Mouse (Mus musculus): Measurements from ENCODE around the gene Sspn. TPM values are rescaled to one million over a fixed set of nuclear protein-coding genes. Genes with fewer than 3 reads are reported as not detected.

Sspn gene
- total RNA-seq, 2 experiments from 2014 or later = not detected

GRCm38 (mm10) chr6:145972107-145972506 lies 40.7 kb downstream of the Sspn start:
- peak; percentile 50 for ATAC-seq (replicated peaks; ENCODE audit: poor library complexity)

GRCm38 (mm10) chr6:145972836-145973235 lies 41.4 kb downstream of the Sspn start:
- no peak for ATAC-seq (replicated peaks; ENCODE audit: poor library complexity)

- no peak for ATAC-seq (replicated peaks; ENCODE audit: poor library complexity)
These were observed 41.9 kb downstream of the Sspn start for GRCm38 (mm10) chr6:145973356-145973755.

- ATAC-seq (replicated peaks; ENCODE audit: poor library complexity) = no peak
These were observed 43.3 kb downstream of the Sspn start for GRCm38 (mm10) chr6:145974766-145975165.

- no peak for ATAC-seq (replicated peaks; ENCODE audit: poor library complexity)
These were observed 45.9 kb downstream of the Sspn start for GRCm38 (mm10) chr6:145977344-145977743.

- 0 out of 2 replicates have a peak, but pooled peaks have one; percentile 9 for ATAC-seq (replicated peaks; ENCODE audit: poor library complexity)
These were observed 46.5 kb downstream of the Sspn start for GRCm38 (mm10) chr6:145977771-145978450.

- no peak for ATAC-seq (replicated peaks; ENCODE audit: poor library complexity)
These were observed 49.6 kb downstream of the Sspn start for GRCm38 (mm10) chr6:145981074-145981473.

GRCm38 (mm10) chr6:145982335-145982734 lies 50.9 kb downstream of the Sspn start:
- no peak for ATAC-seq (replicated peaks; ENCODE audit: poor library complexity)

- no peak for ATAC-seq (replicated peaks; ENCODE audit: poor library complexity)
These were observed 59.1 kb downstream of the Sspn start for GRCm38 (mm10) chr6:145990578-145990977.

- ATAC-seq (replicated peaks; ENCODE audit: poor library complexity) = no peak
These were observed 61.1 kb downstream of the Sspn start for GRCm38 (mm10) chr6:145992526-145992925.

GRCm38 (mm10) chr6:145992985-145993384 lies 61.5 kb downstream of the Sspn start:
- ATAC-seq (replicated peaks; ENCODE audit: poor library complexity) = peak; percentile 54

GRCm38 (mm10) chr6:145998314-145999007 lies 67.0 kb downstream of the Sspn start:
- ATAC-seq (replicated peaks; ENCODE audit: poor library complexity) = peak; percentile 52

- no peak for ATAC-seq (replicated peaks; ENCODE audit: poor library complexity)
These were observed 69.3 kb downstream of the Sspn start for GRCm38 (mm10) chr6:146000767-146001166.

GRCm38 (mm10) chr6:146001396-146002191 lies 70.2 kb downstream of the Sspn start:
- ATAC-seq (replicated peaks; ENCODE audit: poor library complexity) = no peak

- no peak for ATAC-seq (replicated peaks; ENCODE audit: poor library complexity)
These were observed 72.7 kb downstream of the Sspn start for GRCm38 (mm10) chr6:146004174-146004601.

- 0 out of 2 replicates have a peak, but pooled peaks have one; percentile 21 for ATAC-seq (replicated peaks; ENCODE audit: poor library complexity)
These were observed 73.9 kb downstream of the Sspn start for GRCm38 (mm10) chr6:146005129-146005886.

- no peak for ATAC-seq (replicated peaks; ENCODE audit: poor library complexity)
These were observed 74.6 kb downstream of the Sspn start for GRCm38 (mm10) chr6:146005935-146006564.

GRCm38 (mm10) chr6:146006753-146007152 lies 75.3 kb downstream of the Sspn start:
- no peak for ATAC-seq (replicated peaks; ENCODE audit: poor library complexity)

GRCm38 (mm10) chr6:146008450-146008981 lies 77.1 kb downstream of the Sspn start:
- ATAC-seq (replicated peaks; ENCODE audit: poor library complexity) = peak; percentile 52
